Mouse (Mus musculus) midbrain, postnatal 0 days (tissue): Measurements from ENCODE around the gene Ttc17. TPM values are rescaled to one million over a fixed set of nuclear protein-coding genes. Genes with fewer than 3 reads are reported as not detected.

Experiments used
- ATAC-seq: fragments of 200-750 bp; cut with Nextera tagmentation; 2 replicates; pipeline ENCODE4 v1.8.0; 2017; ENCODE audit warnings: moderate number of reproducible peaks, mild to moderate bottlenecking, moderate TSS enrichment, moderate library complexity; ENCODE audit not compliant: low FRiP score
- DNase-seq: peaks from one replicate; pipeline ENCODE4 v3.0.0-alpha.2; 2015; ENCODE audit warnings: low spot score
- H3K27ac ChIP-seq: fragments of 300-500 bp; sonication (generic); 2 replicates; pipeline ENCODE4 v1.5.1; 2014; ENCODE audit warnings: low read depth, mild to moderate bottlenecking, low read length, mixed read lengths
- H3K27me3 ChIP-seq: fragments of 300-500 bp; sonication (generic); 2 replicates; pipeline ENCODE4 v1.6.1; 2014; ENCODE audit warnings: low read length, control low read depth, mixed read lengths; ENCODE audit not compliant: insufficient read depth
- H3K36me3 ChIP-seq: fragments of 300-500 bp; sonication (generic); 2 replicates; pipeline ENCODE4 v1.6.1; 2014; ENCODE audit warnings: low read length, control low read depth, mixed read lengths; ENCODE audit not compliant: insufficient read depth
- H3K4me1 ChIP-seq: fragments of 300-500 bp; sonication (generic); 2 replicates; pipeline ENCODE4 v1.6.1; 2014; ENCODE audit warnings: mild to moderate bottlenecking, control low read depth, antibody characterized with exemption, low read length, mixed read lengths; ENCODE audit not compliant: insufficient read depth
- H3K4me2 ChIP-seq: fragments of 300-500 bp; sonication (generic); 2 replicates; pipeline ENCODE4 v1.6.1; 2014; ENCODE audit warnings: low read depth, mild to moderate bottlenecking, low read length, mixed read lengths; ENCODE audit not compliant: poor library complexity, severe bottlenecking
- H3K4me3 ChIP-seq: fragments of 300-500 bp; sonication (generic); 2 replicates; pipeline ENCODE4 v1.5.1; 2014; ENCODE audit warnings: low read depth, mild to moderate bottlenecking, low read length, moderate library complexity
- H3K9ac ChIP-seq: fragments of 300-500 bp; sonication (generic); replicated peaks from 2 replicates; pipeline ENCODE4 v1.6.1; 2014; ENCODE audit warnings: mild to moderate bottlenecking, low read length, moderate library complexity, mixed read lengths; ENCODE audit not compliant: poor library complexity, severe bottlenecking
- H3K9me3 ChIP-seq: fragments of 300-500 bp; sonication (generic); 2 replicates; pipeline ENCODE4 v1.6.1; 2016; ENCODE audit warnings: low read length, control low read depth
- CTCF ChIP-seq: IDR thresholded peaks from 2 replicates; pipeline ENCODE4 v1.5.1; 2016; ENCODE audit warnings: antibody characterized with exemption, mild to moderate bottlenecking
- WGBS: fragments of 180-500 bp; shearing (Covaris S2); extraction: QIAGEN DNeasy Blood & Tissue Kit; methylation state at CpG from one replicate; pipeline ENCODE4 v1.1.7; 2014; 5-methylcytosine and 5-hydroxymethylcytosine counted together
- polyA plus RNA-seq: library from polyadenylated mRNA; unstranded; fragments of >200 nt; fragmentation: Nextera tagmentation; extraction: Ambion mirVana; gene quantifications from 2 replicates; pipeline ENCODE4 v1.2.1, GENCODE M21; 2015
- total RNA-seq: library from RNA; depleted of rRNA; stranded (reverse); fragments of >200 nt; gene quantifications from 2 replicates; pipeline ENCODE4 v1.2.3, GENCODE M21; 2014

Ttc17 gene
- total and polyA plus RNA-seq, 2 experiments from 2014 or later, result 20.2 to 24.3 TPM

- Histone ChIP-seq H3K4me1 (peaks cover 19% of the 10 kb centered on the region), H3K4me3 (no peak overlapping the region), H3K27me3 (no peaks in the 10 kb centered on the region), H3K27ac (0 out of 2 replicates have a peak overlapping the region, but pooled peaks have one; percentile 26), H3K4me2 (no peak overlapping the region), H3K9ac (no peak overlapping the region), H3K9me3 (no peaks in the 10 kb centered on the region), H3K36me3 (no peaks in the 10 kb centered on the region)
- no peak for TF ChIP-seq CTCF
- DNase-seq (no peak), ATAC-seq (no peak)
- 47% methylated on average over 7 of the region's 7 CpGs for WGBS
These were observed 119.1 kb downstream of the Ttc17 start for GRCm38 (mm10) chr2:94287435-94287834.

- H3K4me2 ChIP-seq, result no peak overlapping the region
These were observed 123.0 kb downstream of the Ttc17 start for GRCm38 (mm10) chr2:94283526-94283925.

DNA sequence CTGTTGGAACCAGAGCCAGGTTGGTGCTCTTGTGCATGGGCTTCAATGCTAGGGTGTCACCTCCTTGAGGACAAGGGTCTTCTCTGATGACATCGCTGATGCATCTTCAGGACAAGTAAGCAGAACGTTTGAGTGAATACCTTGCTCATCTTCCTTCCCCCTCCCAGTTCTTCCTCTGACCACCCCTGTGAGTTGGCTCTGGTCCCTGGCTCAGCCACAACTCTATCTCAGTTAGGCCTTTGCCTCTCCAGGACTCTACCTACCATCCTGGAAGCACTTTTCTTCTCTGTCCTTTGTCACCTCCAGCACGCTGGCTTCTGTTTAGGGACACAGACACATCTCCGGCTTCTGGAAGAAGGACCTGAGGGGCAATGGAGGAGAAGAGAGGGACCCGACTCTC is 126.9 kb downstream of the Ttc17 start:
- no peak for DNase-seq
- Histone ChIP-seq H3K4me2 (no peak overlapping the region), H3K27me3 (no peaks in the 10 kb centered on the region), H3K4me1 (no peaks in the 10 kb centered on the region), H3K36me3 (no peaks in the 10 kb centered on the region), H3K4me3 (no peak overlapping the region), H3K9me3 (no peaks in the 10 kb centered on the region), H3K9ac (no peak overlapping the region), H3K27ac (no peak overlapping the region)
- no peak for ATAC-seq
- 87% methylated on average over 5 of the region's 5 CpGs for WGBS
- TF ChIP-seq CTCF, result no peak

More at GRCm38 (mm10) chr2:94283526-94283925, 123.0 kb downstream of the Ttc17 start:
- no peaks in the 10 kb centered on the region for H3K4me1 ChIP-seq
- ATAC-seq (no peak), DNase-seq (no peak)
- H3K36me3 ChIP-seq, result no peaks in the 10 kb centered on the region
- TF ChIP-seq CTCF, result no peak
- 80% methylated on average over 6 of the region's 6 CpGs for WGBS
- no peak overlapping the region for H3K4me3 ChIP-seq
- no peak overlapping the region for H3K27ac ChIP-seq
- no peaks in the 10 kb centered on the region for H3K9me3 ChIP-seq
- H3K27me3 ChIP-seq, result no peaks in the 10 kb centered on the region
- H3K9ac ChIP-seq, result no peak overlapping the region

- WGBS, result 89% methylated on average over 4 of the region's 4 CpGs
- Histone ChIP-seq H3K4me3 (no peak overlapping the region), H3K36me3 (no peaks in the 10 kb centered on the region), H3K9me3 (no peaks in the 10 kb centered on the region), H3K27me3 (no peaks in the 10 kb centered on the region), H3K4me2 (no peak overlapping the region), H3K4me1 (no peaks in the 10 kb centered on the region), H3K9ac (no peak overlapping the region), H3K27ac (no peak overlapping the region)
- no peak for ATAC-seq
- DNase-seq, result no peak
- TF ChIP-seq CTCF, result no peak
These were observed 130.4 kb downstream of the Ttc17 start for GRCm38 (mm10) chr2:94276103-94276502.

GRCm38 (mm10) chr2:94275658-94276057 is 130.8 kb downstream of the Ttc17 start:
- H3K4me3 ChIP-seq, result no peak overlapping the region
- H3K27ac ChIP-seq, result no peak overlapping the region
- no peak overlapping the region for H3K9ac ChIP-seq
- WGBS, result 84% methylated on average over 3 of the region's 3 CpGs
- ATAC-seq, result no peak
- H3K4me2 ChIP-seq, result no peak overlapping the region
- H3K27me3 ChIP-seq, result no peaks in the 10 kb centered on the region
- DNase-seq, result no peak
- no peak for TF ChIP-seq CTCF
- no peaks in the 10 kb centered on the region for H3K36me3 ChIP-seq
- no peaks in the 10 kb centered on the region for H3K4me1 ChIP-seq
- no peaks in the 10 kb centered on the region for H3K9me3 ChIP-seq

- Histone ChIP-seq H3K36me3 (no peaks in the 10 kb centered on the region), H3K4me2 (peak overlapping the region; percentile 84), H3K9ac (peak overlapping the region; percentile 63), H3K27ac (peak overlapping the region; percentile 89), H3K4me1 (no peaks in the 10 kb centered on the region), H3K9me3 (no peaks in the 10 kb centered on the region), H3K4me3 (peak overlapping the region; percentile 42), H3K27me3 (no peaks in the 10 kb centered on the region)
- WGBS, result under 1% methylated on average over 59 of the region's 72 CpGs
- ATAC-seq, result peak; percentile 95
- TF ChIP-seq CTCF, result no peak
- DNase-seq, result peak; percentile 88
These were observed 133.1 kb downstream of the Ttc17 start for GRCm38 (mm10) chr2:94273154-94274021.
